16 mouse cellular contexts compared by ENCODE assay signal in genomic region chr2:167575581-167575980, GRCm38 (mm10). TPM values are rescaled to one million over a fixed set of nuclear protein-coding genes. Genes with fewer than 3 reads are reported as not detected.
"Had no signal": no experiment of that assay in that cellular context is flagged by ENCODE, and none has a peak within 500 bp of the region (broad histone marks: within the 10 kb centered on the region; RNA-seq: fewer than 3 reads in every experiment).

No protein-coding gene starts in this region.

- H3K4me2 ChIP-seq: kidney, embryonic 15.5 days; limb, embryonic 12.5 days; limb, embryonic 15.5 days; liver, embryonic 12.5 days; liver, embryonic 15.5 days; midbrain, embryonic 12.5 days; midbrain, embryonic 15.5 days had no signal

- H3K4me3 ChIP-seq: kidney, embryonic 15.5 days; left cerebral cortex, adult 2 months; limb, embryonic 12.5 days; limb, embryonic 15.5 days; liver, embryonic 12.5 days; liver, embryonic 15.5 days; midbrain, embryonic 12.5 days; midbrain, embryonic 15.5 days had no signal

- H3K36me3 ChIP-seq: kidney, embryonic 15.5 days; limb, embryonic 12.5 days; limb, embryonic 15.5 days; liver, embryonic 12.5 days; liver, embryonic 15.5 days; midbrain, embryonic 12.5 days; midbrain, embryonic 15.5 days had no signal

- H3K27me3 ChIP-seq: kidney, embryonic 15.5 days; limb, embryonic 12.5 days; limb, embryonic 15.5 days; liver, embryonic 12.5 days; liver, embryonic 15.5 days; midbrain, embryonic 12.5 days; midbrain, embryonic 15.5 days had no signal

- DNase-seq: kidney, adult 8-10 months; kidney, postnatal 10 days; layer of hippocampus, postnatal 36 days; thymus, adult 2 months; thymus, postnatal 14 days; thymus, postnatal 4 days had no signal

- ATAC-seq: liver, embryonic 12.5 days; midbrain, embryonic 15.5 days had no signal

- H3K9me3 ChIP-seq: kidney, embryonic 15.5 days; limb, embryonic 12.5 days; limb, embryonic 15.5 days; liver, embryonic 12.5 days; liver, embryonic 15.5 days; midbrain, embryonic 12.5 days; midbrain, embryonic 15.5 days had no signal

- H3K9ac ChIP-seq: kidney, embryonic 15.5 days; limb, embryonic 12.5 days; limb, embryonic 15.5 days; liver, embryonic 12.5 days; liver, embryonic 15.5 days; midbrain, embryonic 12.5 days; midbrain, embryonic 15.5 days had no signal

- H3K27ac ChIP-seq: kidney, embryonic 15.5 days; left cerebral cortex, adult 2 months; limb, embryonic 12.5 days; liver, embryonic 12.5 days; liver, embryonic 15.5 days; macrophage; midbrain, embryonic 12.5 days; midbrain, embryonic 15.5 days had no signal

RNA-seq across cellular contexts. Expression of gene Snai1, which starts 37.6 kb away (rescaled TPM):
- total RNA-seq: monocyte, adult 5-6 weeks had no signal
- polyA plus RNA-seq: macrophage had no signal
